Mouse (Mus musculus) kidney, adult 10 weeks (tissue): ENCODE measurements around the gene Cd82. TPM values are rescaled to one million over a fixed set of nuclear protein-coding genes. Genes with fewer than 3 reads are reported as not detected.

Source experiments
- polyA plus RNA-seq: library from polyadenylated mRNA; stranded (reverse); fragments of 350-450 nt; fragmentation: Illumina TruSeq; extraction: RNeasy Lipid Tissue Mini Kit (QIAGEN cat#74804); gene quantifications from one replicate; pipeline ENCODE4 v1.2.3, GENCODE M21; 2014; ENCODE audit warnings: low read depth, low replicate concordance

The Cd82 gene
- 17.0 TPM for polyA plus RNA-seq

GRCm38 (mm10) chr2:93462760-93463159, at the start of gene Cd82:
Gene Cd82 (minus strand): TSS chr2:93463140.

Other genes with a start within 250 kb of the Cd82 start
- gene Tspan18, start 128.6 kb downstream of the Cd82 start, polyA plus RNA-seq = 2.9 TPM
- not detected for gene Gm10803, start 97.4 kb upstream of the Cd82 start, polyA plus RNA-seq
- gene Alx4, start 179.2 kb upstream of the Cd82 start, polyA plus RNA-seq = 0.16 TPM